Mouse (Mus musculus) adrenal gland, postnatal 14 days (tissue): ENCODE data around the gene Morn3. TPM values are rescaled to one million over a fixed set of nuclear protein-coding genes. Genes with fewer than 3 reads are reported as not detected.
A peak's percentile ranks its signal among the peaks of the same experiment; 100 is the strongest.

Source experiments
- DNase-seq: peaks from one replicate; pipeline ENCODE4 v3.0.0; 2021; ENCODE audit warnings: mixed read lengths
- total RNA-seq: library from RNA; stranded (reverse); gene quantifications from 2 replicates; pipeline ENCODE4 v1.2.3, GENCODE M21; 2021

Morn3 gene
- total RNA-seq, 1 experiment from 2014 or later = not detected

DNA sequence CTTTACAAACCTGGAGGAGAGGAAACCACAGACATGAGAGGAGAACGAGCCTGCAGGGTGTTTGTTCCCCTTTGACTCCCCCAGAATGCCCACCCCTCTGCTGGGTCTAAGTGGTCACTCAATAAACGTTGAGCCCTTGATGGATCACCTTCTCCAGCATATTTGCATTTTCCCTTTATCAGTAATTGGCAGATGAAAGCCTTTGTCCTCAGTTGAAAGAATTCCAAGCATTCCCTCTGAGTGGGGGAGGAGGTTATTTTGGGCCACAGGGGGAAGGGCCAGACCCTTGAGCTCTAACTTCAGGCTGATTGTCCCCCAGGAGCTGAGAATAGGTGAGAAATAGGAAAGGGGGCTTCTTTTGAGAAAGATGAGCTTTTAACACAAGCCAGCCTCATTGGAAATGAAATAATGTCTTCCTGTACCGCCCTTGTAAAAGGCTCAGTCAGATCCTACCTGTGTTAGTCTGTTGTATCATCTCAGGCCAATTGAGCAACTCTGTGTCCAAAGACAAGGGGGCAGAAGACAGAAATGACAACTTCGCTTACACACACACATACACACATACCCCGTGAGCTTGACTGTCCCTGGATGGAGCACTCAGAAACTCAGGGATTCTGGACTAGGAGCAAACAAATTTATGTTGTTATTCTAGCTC lies 55.3 kb downstream of the Morn3 start:
- DNase-seq = no peak

DNA sequence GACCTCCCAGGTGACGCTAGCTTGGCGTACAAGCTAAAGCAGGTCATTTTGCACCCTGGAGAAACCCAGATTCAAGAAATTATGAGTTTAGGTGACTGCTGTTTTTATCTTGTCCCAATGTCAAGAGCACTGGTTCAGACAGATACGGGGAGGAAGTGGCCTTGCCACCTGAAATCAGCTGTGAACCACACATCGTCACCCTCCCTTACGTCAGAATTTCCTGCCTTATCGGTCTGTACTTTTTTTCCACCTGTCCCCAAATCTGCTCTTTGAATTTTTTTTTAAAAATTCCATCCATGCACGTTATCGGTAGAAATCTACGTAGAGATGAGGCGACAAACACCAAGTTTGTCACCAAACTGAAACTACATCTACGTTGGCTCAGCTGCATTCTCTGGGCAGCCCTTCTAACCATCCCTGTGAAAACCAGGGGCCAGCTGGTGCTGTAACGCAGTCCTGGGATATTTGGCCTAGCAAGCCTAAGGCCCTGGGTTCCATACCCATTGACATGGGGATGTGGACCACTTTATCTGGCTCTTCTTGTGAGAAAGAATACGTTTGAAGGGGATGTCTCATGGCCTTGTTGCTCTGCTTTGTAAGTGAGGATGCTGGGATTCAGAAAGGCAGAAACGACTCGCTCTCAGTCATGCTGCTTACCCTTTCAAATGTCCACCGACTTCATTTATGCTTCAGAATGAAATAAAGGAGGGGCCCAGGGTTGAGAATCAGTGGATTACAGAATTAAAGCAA lies 56.2 kb downstream of the Morn3 start:
- DNase-seq = no peak

DNA sequence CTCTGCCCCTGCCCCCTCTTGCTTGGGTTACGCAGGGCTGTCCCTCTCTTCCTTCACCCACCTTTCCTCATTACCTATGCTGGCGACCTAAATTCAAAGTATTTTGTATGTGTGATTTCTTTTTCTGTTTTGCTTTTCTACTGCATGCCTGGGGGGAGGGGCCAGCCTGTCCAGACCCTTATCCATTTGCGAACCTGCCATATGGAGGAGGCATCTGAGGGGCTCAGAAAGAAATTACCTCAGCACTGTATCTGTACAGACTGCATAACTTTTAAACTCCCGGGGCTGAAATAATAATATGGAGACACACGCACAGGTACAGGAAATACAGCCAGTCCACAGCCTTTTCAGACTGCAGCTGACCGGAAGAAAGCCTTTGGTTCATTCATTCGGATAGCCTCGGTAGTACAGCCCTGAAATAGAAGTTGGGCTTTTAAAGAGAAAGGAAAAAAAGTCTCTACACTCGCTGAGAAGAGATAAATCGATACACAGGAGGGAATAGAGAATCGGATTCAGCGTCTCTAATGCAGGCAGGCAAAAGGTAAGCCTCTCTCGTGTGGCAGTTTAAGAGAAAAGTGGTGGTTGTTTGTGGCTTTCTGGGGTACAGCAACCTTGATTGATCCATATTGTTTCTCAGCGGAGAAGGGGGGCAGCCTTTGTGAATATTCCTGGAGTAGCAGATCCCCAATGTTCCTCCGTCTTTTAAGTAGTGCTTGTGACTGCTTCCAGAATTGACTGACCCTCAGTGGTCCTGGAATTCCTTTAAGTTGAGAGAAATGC lies 57.1 kb downstream of the Morn3 start, which contains the start of gene Kdm2b:
TSS of gene Kdm2b (minus strand) at position 273 of the 780 bp plus-strand sequence.
- peak; percentile 46 for DNase-seq

GRCm38 (mm10) chr5:122989001-122989525 lies 57.8 kb downstream of the Morn3 start:
- peak; percentile 86 for DNase-seq

- peak; percentile 70 for DNase-seq
These were observed 58.6 kb downstream of the Morn3 start for GRCm38 (mm10) chr5:122988021-122988751.

DNA sequence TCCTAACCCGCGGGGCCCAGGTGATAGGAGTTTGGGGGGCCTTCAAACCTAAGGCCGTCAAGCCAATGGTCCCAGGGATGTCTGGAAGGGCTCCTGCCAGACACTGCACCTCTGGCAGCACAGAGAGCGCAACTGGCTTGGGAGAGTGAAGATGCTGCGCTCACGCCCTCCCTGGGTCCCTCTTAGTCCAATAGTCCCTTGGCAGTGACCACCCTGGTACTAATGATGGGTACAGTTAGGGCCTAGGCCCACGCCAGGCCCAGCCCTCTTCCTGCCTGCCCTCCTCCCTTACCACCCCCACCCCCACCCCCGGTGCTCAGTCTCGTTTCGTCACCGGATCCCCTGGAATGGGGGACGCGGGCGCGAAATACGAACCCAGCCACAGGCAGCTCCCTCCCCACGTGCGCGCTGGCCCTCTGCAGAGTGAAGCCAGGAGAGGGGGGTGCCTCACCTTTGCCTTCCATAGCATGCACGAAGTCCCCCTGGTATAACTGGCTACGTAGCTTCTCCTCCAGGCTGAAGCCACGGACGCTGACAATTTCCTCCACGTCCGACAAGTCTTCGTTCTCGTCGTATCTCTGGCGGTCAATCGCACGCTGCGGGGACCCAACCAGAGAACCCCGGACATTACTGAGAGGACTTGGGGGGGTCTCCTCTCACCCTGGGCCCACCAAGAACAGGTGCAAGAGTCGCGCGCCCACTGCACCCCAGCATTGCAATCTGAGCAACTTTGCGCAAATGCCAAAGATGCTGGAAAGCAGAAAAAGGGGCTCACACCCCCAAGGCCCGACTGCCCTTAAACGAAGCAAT lies 59.4 kb downstream of the Morn3 start:
- peak; percentile 66 for DNase-seq

- no peak for DNase-seq
These were observed 60.7 kb downstream of the Morn3 start for GRCm38 (mm10) chr5:122986091-122986493.

Other genes starting within 250 kb of the Morn3 start
- gene Anapc5, start 225.7 kb downstream of the Morn3 start, total RNA-seq = 173 and 195 TPM in 2 replicates
- 21.7 and 27.2 TPM in 2 replicates for gene Rnf34, start 197.0 kb downstream of the Morn3 start, total RNA-seq
- gene Kdm2b, start 57.2 kb downstream of the Morn3 start, total RNA-seq = 20.5 and 24.7 TPM in 2 replicates
- 11.7 and 13.4 TPM in 2 replicates for gene Orai1, start 31.9 kb downstream of the Morn3 start, total RNA-seq
- gene Tmem120b, start 21.4 kb upstream of the Morn3 start, total RNA-seq = 17.7 and 19.2 TPM in 2 replicates
- gene Rhof, start 85.7 kb upstream of the Morn3 start, total RNA-seq = 0.89 and 4.2 TPM in 2 replicates
- gene Setd1b, start 95.2 kb upstream of the Morn3 start, total RNA-seq = 25.5 and 29.7 TPM in 2 replicates
- gene Psmd9, start 122.4 kb upstream of the Morn3 start, total RNA-seq = 25.6 and 28.6 TPM in 2 replicates
- 9.9 and 203 TPM in 2 replicates for gene Hpd, start 135.7 kb upstream of the Morn3 start, total RNA-seq
- 0.74 and 0.86 TPM in 2 replicates for gene Wdr66, start 205.1 kb upstream of the Morn3 start, total RNA-seq